Mouse (Mus musculus) embryo, embryonic 11 days (tissue): ENCODE measurements around the gene Dcn.

Source experiments
- DNase-seq: peaks from one replicate; pipeline ENCODE4 v3.0.0-alpha.2; 2015

Dcn gene

DNA sequence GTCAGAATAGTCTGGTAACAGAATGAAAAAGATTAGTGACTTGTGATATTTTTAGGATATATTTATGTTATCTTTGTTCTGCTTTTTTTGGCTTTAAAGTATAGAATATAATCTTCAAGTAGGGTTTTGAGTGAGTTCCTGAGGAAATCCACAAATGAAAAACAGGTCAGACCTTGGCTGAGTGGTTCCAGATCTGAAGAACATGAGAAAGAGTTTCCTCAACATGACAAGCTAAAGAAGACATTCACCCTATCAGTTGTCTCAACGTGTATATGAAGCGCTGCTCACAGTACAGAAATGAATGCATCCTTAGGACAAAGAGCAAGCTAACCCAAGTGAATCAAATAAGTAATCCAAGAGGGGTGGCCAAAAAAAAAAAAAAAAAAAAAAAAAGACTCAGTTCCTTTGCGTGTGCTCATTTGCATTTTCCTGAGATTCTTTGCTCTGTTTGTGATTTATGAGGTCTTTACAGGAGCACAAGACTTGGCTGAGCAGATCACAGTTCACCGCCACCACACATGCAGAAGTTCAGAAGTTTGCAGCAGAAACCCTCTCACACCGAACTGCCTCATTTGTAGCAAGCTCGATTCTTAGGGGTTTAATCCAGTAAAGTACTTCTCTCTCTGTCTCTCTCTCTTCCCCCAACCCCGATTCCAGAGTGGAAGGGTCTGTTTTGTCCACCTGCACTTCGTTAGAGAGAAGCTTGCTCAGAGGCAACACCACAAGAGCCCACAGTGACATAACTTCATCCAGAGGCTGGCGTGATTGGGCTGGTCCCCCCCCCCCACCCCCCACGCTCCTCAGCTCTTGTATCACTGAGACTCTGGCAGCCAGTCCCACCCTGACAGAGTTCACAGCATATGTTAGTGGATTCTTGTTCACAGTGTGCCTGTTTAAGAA is 85.8 kb downstream of the Dcn start, which contains the start of gene Lum:
Gene Lum (plus strand): TSS at position 172 of the 900 bp plus-strand sequence.
- DNase-seq, result peak; percentile 57

DNA sequence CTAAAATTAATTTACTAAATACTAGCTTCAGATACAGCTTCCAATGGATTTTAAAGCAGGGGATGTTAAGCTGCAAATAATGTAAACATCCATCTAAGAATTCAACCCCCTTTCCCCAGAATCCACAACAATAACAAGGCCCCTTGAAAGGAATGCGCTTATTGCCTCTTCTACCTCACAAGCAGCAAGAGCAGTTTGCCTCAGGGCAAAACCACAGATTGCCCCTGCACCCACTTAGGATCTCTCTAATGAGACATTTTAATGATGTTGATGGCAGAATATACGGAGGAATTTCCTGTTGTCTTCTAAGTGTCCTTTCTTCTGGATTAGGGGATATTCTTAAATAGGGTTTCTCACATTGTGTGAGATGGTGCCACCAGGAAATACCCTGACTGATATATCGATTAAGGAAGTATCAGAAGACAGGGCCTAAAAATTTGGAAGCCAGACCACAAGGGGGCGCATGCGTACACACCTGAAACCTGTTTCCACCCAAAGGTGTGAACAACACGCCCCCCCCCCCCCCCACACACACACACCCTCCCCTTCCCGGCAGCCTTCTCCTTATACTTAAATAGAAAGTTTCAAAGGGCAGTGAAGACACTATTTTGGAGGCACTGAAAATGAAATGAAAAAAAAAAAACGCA is 88.2 kb downstream of the Dcn start:
- DNase-seq, result peak; percentile 19
